Mouse (Mus musculus): ENCODE results near the gene Pik3r2. TPM values are rescaled to one million over a fixed set of nuclear protein-coding genes. Genes with fewer than 3 reads are reported as not detected.

Pik3r2 gene
- polyA plus RNA-seq, 1 experiment from 2014 or later: 77.3 TPM

DNA sequence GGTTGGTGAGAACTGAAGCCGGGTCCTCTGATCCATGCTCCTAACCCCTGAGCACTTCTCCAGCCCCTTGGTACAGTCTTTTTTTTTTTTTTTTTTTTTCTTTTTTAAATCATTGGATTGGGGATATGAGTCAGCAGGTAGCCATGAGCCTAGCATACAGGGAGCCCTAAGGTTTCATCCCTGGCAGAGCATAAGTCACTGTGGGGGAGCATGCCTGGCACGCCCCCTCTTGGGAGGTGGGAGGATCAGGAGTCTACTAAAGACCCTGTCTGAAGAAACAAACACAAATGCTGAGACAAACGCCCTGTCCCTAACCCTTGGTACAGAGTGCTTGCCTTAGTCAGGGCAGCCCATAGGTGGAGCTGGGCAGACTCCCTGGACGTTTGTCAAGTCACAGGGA is 35.5 kb upstream of the Pik3r2 start:
- no peak for ATAC-seq (ENCODE audit: low FRiP score, low TSS enrichment)
- Histone ChIP-seq H3K27me3 (ENCODE audit: insufficient read depth, low read length) (peaks cover 11% of the 10 kb centered on the region; the same call in 1 of the 2 replicates), H3K4me3 (ENCODE audit: low read length) (no peak overlapping the region), H3K4me1 (ENCODE audit: insufficient read depth, low read length) (peaks cover 11% of the 10 kb centered on the region), H3K9me3 (ENCODE audit: low read length) (no peaks in the 10 kb centered on the region), H3K36me3 (ENCODE audit: insufficient read depth, low read length) (no peaks in the 10 kb centered on the region), H3K4me2 (replicated peaks; ENCODE audit: low read depth, low read length) (no peak overlapping the region), H3K9ac (replicated peaks; ENCODE audit: low read length) (no peak overlapping the region), H3K27ac (ENCODE audit: low read length) (no peak overlapping the region)
- 36% methylated on average over 4 of the region's 4 CpGs for WGBS

DNA sequence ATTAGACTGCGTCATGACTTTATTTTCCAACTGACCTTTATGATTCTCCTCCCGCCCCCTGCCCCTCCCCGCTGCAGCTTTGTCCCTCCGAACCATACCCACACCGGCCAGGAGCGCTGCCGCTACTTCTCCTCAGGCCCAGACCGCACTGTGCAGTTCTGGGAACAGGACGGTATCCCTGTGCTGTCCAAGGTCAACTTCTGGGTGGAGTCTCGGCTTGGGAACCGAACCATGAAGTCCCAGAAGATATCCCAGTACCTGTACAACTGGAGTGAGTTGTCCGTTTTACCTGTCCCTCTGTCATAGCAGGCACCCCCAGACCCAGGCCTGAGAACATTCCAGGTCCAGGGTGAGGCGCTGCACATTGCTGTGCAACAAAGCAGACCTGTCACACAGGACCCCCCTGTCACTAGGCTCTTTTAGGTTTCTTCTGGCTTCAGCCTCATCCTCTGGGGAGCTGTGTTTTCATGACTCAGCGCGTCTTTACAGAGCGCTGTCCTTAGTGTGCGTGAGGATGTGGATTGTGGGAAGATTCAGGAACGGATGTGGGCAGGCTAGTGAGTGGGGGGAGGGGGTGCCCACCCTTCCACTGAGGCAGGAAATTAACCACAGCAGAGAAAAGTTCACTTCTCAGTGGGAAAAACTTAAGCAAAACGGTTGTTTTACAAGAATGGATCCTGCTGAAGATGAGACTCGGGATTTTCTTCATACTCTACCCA is 34.6 kb upstream of the Pik3r2 start:
- Histone ChIP-seq H3K27me3 (ENCODE audit: insufficient read depth, low read length) (peaks cover 2% of the 10 kb centered on the region; the same call in 1 of the 2 replicates), H3K9me3 (ENCODE audit: low read length) (no peaks in the 10 kb centered on the region), H3K27ac (ENCODE audit: low read length) (no peak overlapping the region), H3K4me2 (replicated peaks; ENCODE audit: low read depth, low read length) (no peak overlapping the region), H3K4me1 (ENCODE audit: insufficient read depth, low read length) (0 out of 2 replicates have a peak, but pooled peaks cover 6% of the 10 kb centered on the region), H3K36me3 (ENCODE audit: insufficient read depth, low read length) (no peaks in the 10 kb centered on the region), H3K9ac (replicated peaks; ENCODE audit: low read length) (no peak overlapping the region), H3K4me3 (ENCODE audit: low read length) (no peak overlapping the region)
- 67% methylated on average over 20 of the region's 20 CpGs for WGBS
- no peak for ATAC-seq (ENCODE audit: low FRiP score, low TSS enrichment)

DNA sequence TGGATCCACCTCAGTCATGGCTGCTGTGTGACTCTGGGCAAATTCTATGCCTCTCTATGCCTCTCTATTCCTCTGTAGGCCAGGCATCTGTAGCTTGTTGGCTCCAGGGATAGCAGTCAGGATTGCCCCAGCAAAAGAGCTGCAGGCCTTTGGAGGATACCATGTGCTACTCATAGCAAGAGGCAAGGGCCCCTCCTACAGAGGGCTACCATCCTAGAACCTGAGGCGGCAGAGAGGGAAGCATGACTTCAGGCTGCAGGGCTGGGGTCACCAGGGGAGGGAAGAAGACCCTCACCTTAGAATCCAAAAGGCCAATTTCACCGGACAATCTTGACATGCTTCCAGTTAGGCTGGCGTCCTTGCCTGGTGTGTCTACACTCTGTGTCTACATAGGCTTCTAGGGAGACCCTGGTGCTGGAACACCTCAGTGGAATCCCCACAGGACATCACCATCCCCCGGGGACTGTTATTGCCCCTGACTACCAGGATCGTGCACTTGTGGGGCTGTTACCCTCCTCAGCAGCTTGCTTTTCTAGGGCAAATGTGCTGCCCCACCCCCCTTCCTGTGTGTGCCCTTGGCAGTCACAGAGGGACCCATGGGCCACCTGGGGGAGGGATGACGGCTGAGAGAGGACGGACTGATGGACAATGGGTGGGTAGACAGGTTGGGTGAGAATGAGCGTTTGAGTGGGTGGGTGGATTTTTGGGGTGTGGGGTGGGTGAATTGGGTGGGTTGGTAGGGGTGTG is 32.6 kb upstream of the Pik3r2 start:
- Histone ChIP-seq H3K4me2 (replicated peaks; ENCODE audit: low read depth, low read length) (no peak overlapping the region), H3K36me3 (ENCODE audit: insufficient read depth, low read length) (no peaks in the 10 kb centered on the region), H3K4me1 (ENCODE audit: insufficient read depth, low read length) (peaks cover 11% of the 10 kb centered on the region), H3K4me3 (ENCODE audit: low read length) (no peak overlapping the region), H3K27me3 (ENCODE audit: insufficient read depth, low read length) (peaks cover 9% of the 10 kb centered on the region), H3K9me3 (ENCODE audit: low read length) (no peaks in the 10 kb centered on the region), H3K27ac (ENCODE audit: low read length) (no peak overlapping the region), H3K9ac (replicated peaks; ENCODE audit: low read length) (no peak overlapping the region)
- WGBS: 65% methylated on average over 8 of the region's 8 CpGs
- ATAC-seq (ENCODE audit: low FRiP score, low TSS enrichment): no peak

DNA sequence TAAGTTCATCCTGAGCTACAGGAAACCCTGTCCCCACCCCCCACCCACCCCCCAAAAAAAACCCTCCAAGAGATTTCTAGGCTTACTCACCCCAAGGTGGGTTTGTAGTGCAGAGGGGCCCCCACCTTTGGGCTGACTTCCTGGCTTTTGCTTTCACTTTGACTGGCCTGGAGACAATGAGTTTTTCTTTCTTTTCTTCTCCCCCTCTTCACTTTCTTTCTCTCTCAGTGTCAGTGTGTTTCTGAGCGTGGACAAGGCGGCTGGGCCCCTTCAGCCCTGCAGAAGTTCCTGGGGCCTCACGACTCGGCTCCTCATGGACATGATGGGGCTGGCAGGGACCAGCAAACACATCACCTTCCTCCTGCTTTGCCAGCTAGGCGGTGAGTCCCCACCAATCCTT is 31.7 kb upstream of the Pik3r2 start, which contains the start of gene Il12rb1:
Gene Il12rb1, plus strand, starts transcription at position 211 of the 400 bp plus-strand sequence.
- ATAC-seq (ENCODE audit: low FRiP score, low TSS enrichment): no peak
- H3K4me3 ChIP-seq (ENCODE audit: low read length): no peak within 1 kb of the TSS
- H3K27ac ChIP-seq (ENCODE audit: low read length): no peak within 1 kb of the TSS
- no peaks in the 10 kb centered on the region for H3K36me3 ChIP-seq (ENCODE audit: insufficient read depth, low read length)
- H3K4me1 ChIP-seq (ENCODE audit: insufficient read depth, low read length): peaks cover 18% of the 10 kb centered on the region
- H3K27me3 ChIP-seq (ENCODE audit: insufficient read depth, low read length): peaks cover 18% of the 10 kb centered on the region
- WGBS: 72% methylated on average over 5 of the region's 5 CpGs
- no peaks in the 10 kb centered on the region for H3K9me3 ChIP-seq (ENCODE audit: low read length)
- no peak within 1 kb of the TSS for H3K4me2 ChIP-seq (replicated peaks; ENCODE audit: low read depth, low read length)
- no peak within 1 kb of the TSS for H3K9ac ChIP-seq (replicated peaks; ENCODE audit: low read length)

DNA sequence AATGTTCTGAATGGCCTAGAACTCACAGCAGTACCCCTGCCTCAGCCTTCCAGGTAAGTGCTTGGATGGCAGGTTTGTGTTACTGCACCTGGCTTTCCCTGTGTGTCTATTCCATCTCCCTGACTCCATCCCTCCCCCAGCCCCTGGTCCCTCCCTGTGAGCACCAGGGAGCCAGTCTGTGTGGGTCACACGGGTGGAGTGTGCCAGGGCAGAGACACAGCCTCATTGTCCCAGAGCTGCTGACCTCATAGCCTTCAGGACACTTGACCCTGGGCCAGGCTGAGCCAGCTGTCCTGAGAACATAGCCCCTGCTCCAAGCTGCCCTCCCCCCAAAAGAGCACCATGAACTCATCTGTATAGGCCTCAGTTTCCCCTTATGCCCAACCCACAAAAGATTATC is 30.8 kb upstream of the Pik3r2 start:
- WGBS: 25% methylated on average over 1 of the region's 1 CpGs
- peaks cover 18% of the 10 kb centered on the region for H3K4me1 ChIP-seq (ENCODE audit: insufficient read depth, low read length)
- no peak for ATAC-seq (ENCODE audit: low FRiP score, low TSS enrichment)

DNA sequence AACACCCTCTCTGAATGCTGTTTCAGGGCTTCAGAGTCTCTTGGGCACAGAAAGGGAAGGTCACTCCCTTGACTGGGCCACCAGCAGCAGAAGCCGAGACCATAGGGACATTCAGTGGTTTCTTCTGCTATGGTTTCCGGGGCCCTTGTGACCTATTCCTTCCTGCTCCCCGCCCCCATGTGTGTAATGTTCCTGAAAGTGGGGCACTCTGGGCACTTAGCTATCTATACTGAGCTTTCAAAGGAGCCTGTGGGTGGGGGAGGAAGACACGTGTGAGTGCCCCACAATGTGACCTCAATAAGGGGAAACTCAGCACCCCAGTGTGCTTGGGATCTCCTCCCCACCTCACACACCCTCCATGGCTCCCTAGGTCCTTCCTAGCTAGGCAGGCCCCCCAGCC is 30.0 kb upstream of the Pik3r2 start:
- Histone ChIP-seq H3K9me3 (ENCODE audit: low read length) (no peaks in the 10 kb centered on the region), H3K27ac (ENCODE audit: low read length) (no peak overlapping the region), H3K4me3 (ENCODE audit: low read length) (no peak overlapping the region), H3K4me1 (ENCODE audit: insufficient read depth, low read length) (peaks cover 18% of the 10 kb centered on the region), H3K9ac (replicated peaks; ENCODE audit: low read length) (no peak overlapping the region), H3K4me2 (replicated peaks; ENCODE audit: low read depth, low read length) (no peak overlapping the region), H3K36me3 (ENCODE audit: insufficient read depth, low read length) (no peaks in the 10 kb centered on the region), H3K27me3 (ENCODE audit: insufficient read depth, low read length) (peaks cover 22% of the 10 kb centered on the region)
- no peak for ATAC-seq (ENCODE audit: low FRiP score, low TSS enrichment)
- 49% methylated on average over 4 of the region's 4 CpGs for WGBS

More for the DNA sequence above, 30.8 kb upstream of the Pik3r2 start:
- no peaks in the 10 kb centered on the region for H3K36me3 ChIP-seq (ENCODE audit: insufficient read depth, low read length)
- H3K27me3 ChIP-seq (ENCODE audit: insufficient read depth, low read length): peaks cover 22% of the 10 kb centered on the region
- H3K9ac ChIP-seq (replicated peaks; ENCODE audit: low read length): no peak overlapping the region
- no peak overlapping the region for H3K4me2 ChIP-seq (replicated peaks; ENCODE audit: low read depth, low read length)
- no peak overlapping the region for H3K27ac ChIP-seq (ENCODE audit: low read length)
- no peak overlapping the region for H3K4me3 ChIP-seq (ENCODE audit: low read length)
- no peaks in the 10 kb centered on the region for H3K9me3 ChIP-seq (ENCODE audit: low read length)

DNA sequence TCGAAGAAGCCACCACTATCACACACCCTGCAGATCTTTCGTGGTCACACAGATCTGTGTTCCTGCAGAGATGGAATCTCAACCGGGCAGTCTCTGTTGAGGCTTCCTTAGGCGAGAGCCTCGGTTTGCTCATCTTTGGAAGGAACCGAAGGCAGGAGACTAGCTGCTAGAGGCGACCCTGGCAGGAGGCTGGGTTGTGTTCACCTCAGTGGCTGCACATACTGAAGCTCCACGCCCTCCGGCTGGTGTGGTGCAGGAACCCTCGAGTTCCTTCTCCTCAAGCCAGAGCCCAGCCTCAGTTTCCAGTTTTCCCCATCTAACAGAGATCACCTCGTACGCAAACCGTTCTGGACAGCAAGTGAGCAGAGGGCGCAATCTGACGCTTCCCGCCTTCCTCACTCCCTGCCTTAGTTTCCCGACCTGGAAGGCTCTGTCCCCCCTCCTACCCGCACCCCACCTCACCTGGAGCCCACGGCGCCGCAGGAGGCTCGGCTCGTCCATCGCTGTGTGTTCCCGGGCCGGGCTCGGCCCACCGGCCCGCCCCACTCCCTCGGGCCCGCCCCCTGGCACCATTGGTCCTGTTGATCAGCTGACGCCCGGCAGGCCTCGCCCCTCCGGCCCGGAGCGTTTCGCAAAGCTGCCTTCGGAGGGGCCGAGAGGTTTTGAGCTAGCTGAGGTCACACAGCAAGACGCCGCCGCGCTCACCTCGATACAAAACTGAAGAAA is 28.1 kb upstream of the Pik3r2 start, which contains the start of gene Mast3:
Gene Mast3, minus strand, starts transcription at position 574 of the 726 bp plus-strand sequence.
- peak within 1 kb of the TSS; percentile 93 for H3K4me2 ChIP-seq (replicated peaks; ENCODE audit: low read depth, low read length)
- H3K27ac ChIP-seq (ENCODE audit: low read length): no peak within 1 kb of the TSS
- no peaks in the 10 kb centered on the region for H3K36me3 ChIP-seq (ENCODE audit: insufficient read depth, low read length)
- ATAC-seq (ENCODE audit: low FRiP score, low TSS enrichment): peak; percentile 91
- peaks cover 13% of the 10 kb centered on the region for H3K4me1 ChIP-seq (ENCODE audit: insufficient read depth, low read length)
- peak within 1 kb of the TSS; percentile 59 for H3K9ac ChIP-seq (replicated peaks; ENCODE audit: low read length)
- peak within 1 kb of the TSS; percentile 63 for H3K4me3 ChIP-seq (ENCODE audit: low read length)
- under 1% methylated on average over 45 of the region's 45 CpGs for WGBS
- no peaks in the 10 kb centered on the region for H3K9me3 ChIP-seq (ENCODE audit: low read length)
- H3K27me3 ChIP-seq (ENCODE audit: insufficient read depth, low read length): peaks cover 34% of the 10 kb centered on the region

DNA sequence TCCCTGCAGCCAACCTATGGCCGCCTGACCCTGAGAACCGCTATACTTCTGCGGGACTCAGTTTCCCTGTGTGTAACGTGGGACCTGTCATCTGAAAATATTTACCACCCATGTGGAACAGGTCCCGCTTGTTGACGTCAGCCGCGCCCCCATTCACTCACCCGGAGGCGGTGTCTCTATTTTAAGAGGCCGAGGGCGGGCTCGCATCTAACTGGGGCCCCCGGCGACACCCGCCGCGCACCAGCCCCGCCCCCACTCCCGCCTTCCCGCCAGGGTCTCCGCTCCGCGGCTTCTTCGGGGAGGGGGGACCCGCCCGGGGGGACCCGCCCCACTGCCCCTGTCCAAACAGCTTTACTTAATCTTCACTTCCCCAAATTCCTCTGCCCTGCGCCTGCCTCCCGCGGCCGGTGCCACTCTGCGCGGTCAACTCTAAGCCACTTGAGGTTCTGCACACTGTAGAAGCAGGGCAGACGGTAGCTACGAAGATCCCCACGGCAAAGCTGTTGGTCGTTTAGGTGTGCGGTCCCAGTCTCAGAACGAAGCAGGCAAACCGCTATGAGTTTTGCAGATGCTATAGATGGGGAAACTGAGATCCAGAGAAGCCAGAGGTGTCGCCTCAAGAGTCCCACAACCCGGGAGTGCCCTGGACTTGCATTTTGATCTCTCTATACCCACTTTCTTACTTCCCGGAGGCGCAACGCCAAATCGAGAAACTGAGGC is 27.4 kb upstream of the Pik3r2 start:
- H3K4me2 ChIP-seq (replicated peaks; ENCODE audit: low read depth, low read length): peak overlapping the region; percentile 93
- 1% methylated on average over 46 of the region's 47 CpGs for WGBS
- peak overlapping the region; percentile 63 for H3K4me3 ChIP-seq (ENCODE audit: low read length)
- peaks cover 41% of the 10 kb centered on the region for H3K27me3 ChIP-seq (ENCODE audit: insufficient read depth, low read length)
- peak overlapping the region; percentile 59 for H3K9ac ChIP-seq (replicated peaks; ENCODE audit: low read length)
- H3K9me3 ChIP-seq (ENCODE audit: low read length): no peaks in the 10 kb centered on the region
- H3K27ac ChIP-seq (ENCODE audit: low read length): no peak overlapping the region
- H3K4me1 ChIP-seq (ENCODE audit: insufficient read depth, low read length): peaks cover 13% of the 10 kb centered on the region
- no peaks in the 10 kb centered on the region for H3K36me3 ChIP-seq (ENCODE audit: insufficient read depth, low read length)
- no peak for ATAC-seq (ENCODE audit: low FRiP score, low TSS enrichment)

DNA sequence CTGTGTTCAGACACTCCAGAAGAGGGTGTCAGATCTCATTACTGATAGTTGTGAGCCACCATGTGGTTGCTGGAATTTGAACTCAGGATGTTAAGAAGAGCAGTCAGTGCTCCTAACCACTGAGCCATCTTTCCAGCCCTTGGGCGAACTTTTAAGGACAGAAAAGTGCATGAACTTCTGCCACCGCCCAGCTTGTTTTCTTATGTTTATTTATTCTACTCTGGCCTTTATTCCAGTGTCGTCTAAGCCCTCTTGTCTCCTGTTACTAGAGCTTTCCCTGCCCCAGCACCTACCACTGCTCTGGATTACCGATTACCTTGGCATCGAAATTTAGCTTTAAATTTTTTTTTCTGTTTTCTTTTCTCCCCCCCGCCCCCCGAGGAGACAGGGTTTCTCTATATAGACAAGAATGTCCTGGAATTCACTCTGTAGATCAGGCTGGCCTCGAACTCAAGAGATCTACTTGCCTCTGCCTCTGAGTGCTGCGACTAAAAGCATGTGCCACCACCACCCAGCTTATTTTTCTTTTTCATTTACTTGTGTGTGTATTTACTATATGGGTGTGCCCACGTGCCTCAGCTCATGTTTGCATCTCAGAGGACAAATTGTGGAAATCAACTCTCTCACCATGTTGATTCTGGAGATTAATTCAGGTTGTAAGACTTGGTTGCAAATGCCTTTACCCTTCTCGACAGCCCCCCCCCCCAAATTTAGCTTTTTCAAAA is 26.4 kb upstream of the Pik3r2 start:
- Histone ChIP-seq H3K9me3 (ENCODE audit: low read length) (no peaks in the 10 kb centered on the region), H3K9ac (replicated peaks; ENCODE audit: low read length) (no peak overlapping the region), H3K27me3 (ENCODE audit: insufficient read depth, low read length) (peaks cover 51% of the 10 kb centered on the region), H3K4me3 (ENCODE audit: low read length) (no peak overlapping the region), H3K4me2 (replicated peaks; ENCODE audit: low read depth, low read length) (no peak overlapping the region), H3K4me1 (ENCODE audit: insufficient read depth, low read length) (peaks cover 19% of the 10 kb centered on the region), H3K36me3 (ENCODE audit: insufficient read depth, low read length) (no peaks in the 10 kb centered on the region), H3K27ac (ENCODE audit: low read length) (no peak overlapping the region)
- 63% methylated on average over 11 of the region's 11 CpGs for WGBS
- no peak for ATAC-seq (ENCODE audit: low FRiP score, low TSS enrichment)

Measured in kidney, embryonic 16.5 days (tissue).